In the genomic region with DNA sequence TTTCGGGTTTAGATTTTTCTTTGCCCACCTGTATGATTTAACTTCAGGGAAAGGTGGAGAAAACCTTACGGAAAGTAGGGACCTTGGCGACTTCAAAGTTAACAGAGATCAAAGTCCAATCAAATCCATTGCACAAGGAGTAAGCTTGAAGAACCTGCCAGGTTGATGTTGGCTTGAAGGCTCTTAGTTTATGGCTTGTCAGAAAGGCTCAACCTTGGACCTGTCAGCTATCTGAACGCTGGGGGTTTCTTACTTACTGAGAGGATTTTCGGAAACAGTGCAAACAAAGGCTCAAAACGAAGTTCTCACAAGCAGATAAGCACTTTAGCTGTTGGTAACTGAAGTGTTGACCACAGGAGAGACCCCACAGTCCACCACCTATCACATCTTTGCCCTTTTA, we compare ENCODE assay signal across 23 mouse cellular contexts. TPM values are rescaled to one million over a fixed set of nuclear protein-coding genes. Genes with fewer than 3 reads are reported as not detected.
"Had no signal": no experiment of that assay in that cellular context is flagged by ENCODE, and none has a peak within 500 bp of the region (broad histone marks: within the 10 kb centered on the region; RNA-seq: fewer than 3 reads in every experiment).

No protein-coding gene starts in this region.

- H3K4me2 ChIP-seq: liver, embryonic 12.5 days had no signal

- H3K9ac ChIP-seq: heart, embryonic 12.5 days; hindbrain, embryonic 12.5 days; hindbrain, embryonic 14.5 days; limb, embryonic 15.5 days; liver, embryonic 12.5 days; liver, embryonic 14.5 days had no signal

- DNase-seq: forebrain, postnatal 0 days; gastrocnemius, adult 2 months; gastrocnemius, postnatal 10 days; gastrocnemius, postnatal 25 days; heart, adult 18-20 months; heart, postnatal 4 days; kidney, adult 11 months; left cerebral cortex, postnatal 4 days had no signal

- H3K9me3 ChIP-seq: heart, embryonic 10.5 days; heart, embryonic 12.5 days; hindbrain, embryonic 10.5 days; hindbrain, embryonic 12.5 days; limb, embryonic 13.5 days; limb, embryonic 15.5 days; liver, embryonic 12.5 days had no signal

- ATAC-seq: inflammation-experienced regulatory T-cells, adult 6 months; liver, embryonic 12.5 days had no signal

- H3K4me1 ChIP-seq: heart, embryonic 12.5 days; hindbrain, embryonic 10.5 days; hindbrain, embryonic 12.5 days; liver, embryonic 12.5 days had no signal

- H3K27ac ChIP-seq: gastrocnemius, adult 2 months; heart, embryonic 10.5 days; hindbrain, embryonic 10.5 days; hindbrain, embryonic 12.5 days; hindbrain, embryonic 14.5 days; limb, embryonic 13.5 days; limb, embryonic 15.5 days; liver, embryonic 12.5 days; liver, embryonic 14.5 days had no signal

- H3K27me3 ChIP-seq: heart, embryonic 12.5 days; hindbrain, embryonic 12.5 days; liver, embryonic 12.5 days had no signal

- H3K4me3 ChIP-seq: heart, embryonic 12.5 days; hindbrain, embryonic 10.5 days; hindbrain, embryonic 12.5 days; liver, embryonic 12.5 days had no signal

- H3K36me3 ChIP-seq: heart, embryonic 10.5 days; heart, embryonic 12.5 days; hindbrain, embryonic 10.5 days; hindbrain, embryonic 12.5 days; limb, embryonic 13.5 days; limb, embryonic 15.5 days; liver, embryonic 12.5 days had no signal

RNA-seq across cellular contexts. Expression of a gene that starts 11.4 kb away (rescaled TPM):
- total RNA-seq: forebrain, postnatal 0 days; gastrocnemius, adult 2 months; granulocyte monocyte progenitor cell, adult 5-6 weeks; layer of hippocampus, adult 8-10 months; left cerebral cortex, adult 8-10 months; left cerebral cortex, postnatal 25 days; left cerebral cortex, postnatal 4 days had no signal
- polyA plus RNA-seq: inflammation-experienced regulatory T-cells, adult 6 months; large intestine, adult 2 months had no signal
